Mouse (Mus musculus) heart, postnatal 0 days (tissue): Measurements from ENCODE around the gene Atp23. TPM values are rescaled to one million over a fixed set of nuclear protein-coding genes. Genes with fewer than 3 reads are reported as not detected.

Source experiments
- ATAC-seq: fragments of 200-750 bp; cut with Nextera tagmentation; 2 replicates; pipeline ENCODE4 v1.8.0; 2017; ENCODE audit warnings: low read depth, moderate number of reproducible peaks, moderate library complexity; ENCODE audit not compliant: insufficient read depth
- DNase-seq: peaks from one replicate; pipeline ENCODE4 v3.0.0-alpha.2; 2016; ENCODE audit warnings: low spot score
- H3K27ac ChIP-seq: fragments of 300-500 bp; sonication (generic); 2 replicates; pipeline ENCODE4 v1.5.1; 2014; ENCODE audit warnings: low read depth, mild to moderate bottlenecking
- H3K27me3 ChIP-seq: fragments of 300-500 bp; sonication (generic); 2 replicates; pipeline ENCODE4 v1.6.1; 2014; ENCODE audit warnings: low read length, mixed read lengths; ENCODE audit not compliant: control insufficient read depth, insufficient read depth
- H3K36me3 ChIP-seq: fragments of 300-500 bp; sonication (generic); replicated peaks from 2 replicates; pipeline ENCODE4 v1.6.1; 2014; ENCODE audit warnings: low read length, mixed read lengths; ENCODE audit not compliant: control insufficient read depth, insufficient read depth
- H3K4me1 ChIP-seq: fragments of 300-500 bp; sonication (generic); 2 replicates; pipeline ENCODE4 v1.6.1; 2014; ENCODE audit warnings: antibody characterized with exemption; ENCODE audit not compliant: control insufficient read depth, insufficient read depth
- H3K4me2 ChIP-seq: fragments of 300-500 bp; sonication (generic); 2 replicates; pipeline ENCODE4 v1.6.1; 2014; ENCODE audit warnings: low read depth, mild to moderate bottlenecking, low read length, moderate library complexity
- H3K4me3 ChIP-seq: fragments of 300-500 bp; sonication (generic); 2 replicates; pipeline ENCODE4 v1.5.1; 2014; ENCODE audit warnings: low read depth, low read length
- H3K9ac ChIP-seq: fragments of 300-500 bp; sonication (generic); replicated peaks from 2 replicates; pipeline ENCODE4 v1.6.1; 2014; ENCODE audit warnings: low read depth, low read length, mixed read lengths
- H3K9me3 ChIP-seq: fragments of 300-500 bp; sonication (generic); replicated peaks from 2 replicates; pipeline ENCODE4 v1.6.1; 2016; ENCODE audit warnings: low read length; ENCODE audit not compliant: control insufficient read depth
- CTCF ChIP-seq: IDR thresholded peaks from 2 replicates; pipeline ENCODE4 v1.5.1; 2016; ENCODE audit warnings: antibody characterized with exemption, control low read depth, low read depth
- EP300 ChIP-seq: IDR thresholded peaks from 2 replicates; pipeline ENCODE4 v1.6.1; 2016; ENCODE audit warnings: antibody characterized with exemption, low read depth
- WGBS: fragments of 180-500 bp; shearing (Covaris S2); extraction: QIAGEN DNeasy Blood & Tissue Kit; methylation state at CpG from one replicate; pipeline ENCODE4 v1.1.7; 2014; 5-methylcytosine and 5-hydroxymethylcytosine counted together
- polyA plus RNA-seq: library from polyadenylated mRNA; unstranded; fragments of >200 nt; fragmentation: Nextera tagmentation; extraction: Ambion mirVana; gene quantifications from 2 replicates; pipeline ENCODE4 v1.2.1, GENCODE M21; 2015
- total RNA-seq: library from RNA; depleted of rRNA; stranded (reverse); fragments of >200 nt; gene quantifications from 2 replicates; pipeline ENCODE4 v1.2.3, GENCODE M21; 2014; ENCODE audit warnings: low replicate concordance

Atp23 gene
- total and polyA plus RNA-seq, 2 experiments from 2014 or later, result 7.8 to 10.2 TPM

GRCm38 (mm10) chr10:126901488-126901843 lies 311 bp upstream of the Atp23 start:
- H3K9ac ChIP-seq, result no peak overlapping the region
- peaks cover 18% of the 10 kb centered on the region for H3K36me3 ChIP-seq
- ATAC-seq (no peak), DNase-seq (no peak)
- peaks cover 8% of the 10 kb centered on the region; the same call in 1 of the 2 replicates for H3K4me1 ChIP-seq
- WGBS, result 0% methylated on average over 4 of the region's 4 CpGs
- H3K27me3 ChIP-seq, result no peaks in the 10 kb centered on the region
- H3K27ac ChIP-seq, result no peak overlapping the region
- H3K4me2 ChIP-seq, result peak overlapping the region; percentile 90
- no peaks in the 10 kb centered on the region for H3K9me3 ChIP-seq
- TF ChIP-seq EP300, result no peak
- no peak for TF ChIP-seq CTCF
- peak overlapping the region; percentile 61 for H3K4me3 ChIP-seq

- no peak for TF ChIP-seq CTCF
- TF ChIP-seq EP300, result no peak
- 56% methylated on average over 6 of the region's 6 CpGs for WGBS
Observed at GRCm38 (mm10) chr10:126895891-126896290, 5.3 kb downstream of the Atp23 start.

GRCm38 (mm10) chr10:126894061-126894460 lies 7.1 kb downstream of the Atp23 start:
- H3K9ac ChIP-seq, result no peak overlapping the region
- H3K4me2 ChIP-seq, result no peak overlapping the region
- H3K4me3 ChIP-seq, result no peak overlapping the region
- no peaks in the 10 kb centered on the region for H3K4me1 ChIP-seq
- peaks cover 54% of the 10 kb centered on the region for H3K36me3 ChIP-seq
- ATAC-seq (no peak), DNase-seq (no peak)
- no peak for TF ChIP-seq CTCF
- TF ChIP-seq EP300, result no peak
- WGBS, result 94% methylated on average over 15 of the region's 15 CpGs
- H3K9me3 ChIP-seq, result no peaks in the 10 kb centered on the region
- no peak overlapping the region for H3K27ac ChIP-seq
- H3K27me3 ChIP-seq, result no peaks in the 10 kb centered on the region

More at GRCm38 (mm10) chr10:126895891-126896290, 5.3 kb downstream of the Atp23 start:
- Histone ChIP-seq H3K27me3 (no peaks in the 10 kb centered on the region), H3K4me3 (no peak overlapping the region), H3K4me1 (peaks cover 5% of the 10 kb centered on the region; the same call in 1 of the 2 replicates), H3K9ac (no peak overlapping the region), H3K36me3 (peaks cover 38% of the 10 kb centered on the region), H3K27ac (no peak overlapping the region), H3K9me3 (no peaks in the 10 kb centered on the region), H3K4me2 (no peak overlapping the region)
- no peak for DNase-seq
- no peak for ATAC-seq

- TF ChIP-seq CTCF, result no peak
- no peak for TF ChIP-seq EP300
- no peak overlapping the region for H3K4me3 ChIP-seq
- ATAC-seq (no peak), DNase-seq (no peak)
- H3K36me3 ChIP-seq, result peaks cover 54% of the 10 kb centered on the region
- H3K4me2 ChIP-seq, result no peak overlapping the region
- WGBS, result 91% methylated on average over 7 of the region's 7 CpGs
- no peaks in the 10 kb centered on the region; the same call in 1 of the 2 replicates for H3K9me3 ChIP-seq
- H3K27me3 ChIP-seq, result no peaks in the 10 kb centered on the region
- H3K27ac ChIP-seq, result no peak overlapping the region
- H3K4me1 ChIP-seq, result no peaks in the 10 kb centered on the region
- H3K9ac ChIP-seq, result no peak overlapping the region
Observed at GRCm38 (mm10) chr10:126893145-126893544, 8.0 kb downstream of the Atp23 start.

- H3K9ac ChIP-seq, result no peak overlapping the region
- ATAC-seq (no peak), DNase-seq (no peak)
- no peaks in the 10 kb centered on the region for H3K36me3 ChIP-seq
- H3K27ac ChIP-seq, result no peak overlapping the region
- H3K9me3 ChIP-seq, result no peaks in the 10 kb centered on the region
- no peaks in the 10 kb centered on the region for H3K4me1 ChIP-seq
- WGBS, result 84% methylated on average over 3 of the region's 3 CpGs
- no peak overlapping the region for H3K4me3 ChIP-seq
- H3K27me3 ChIP-seq, result no peaks in the 10 kb centered on the region
- no peak for TF ChIP-seq CTCF
- no peak for TF ChIP-seq EP300
- H3K4me2 ChIP-seq, result no peak overlapping the region
Observed at GRCm38 (mm10) chr10:126873755-126874154, 27.4 kb downstream of the Atp23 start.

- no peak overlapping the region for H3K4me2 ChIP-seq
- no peak overlapping the region for H3K9ac ChIP-seq
- no peaks in the 10 kb centered on the region for H3K4me1 ChIP-seq
- DNase-seq, result no peak
- no peak overlapping the region for H3K27ac ChIP-seq
- no peak for ATAC-seq
- 43% methylated on average over 5 of the region's 5 CpGs for WGBS
- H3K9me3 ChIP-seq, result no peaks in the 10 kb centered on the region
- no peaks in the 10 kb centered on the region for H3K36me3 ChIP-seq
- H3K27me3 ChIP-seq, result no peaks in the 10 kb centered on the region
- H3K4me3 ChIP-seq, result no peak overlapping the region
- no peak for TF ChIP-seq EP300
- no peak for TF ChIP-seq CTCF
Observed at GRCm38 (mm10) chr10:126872256-126872655, 28.9 kb downstream of the Atp23 start.
